Mouse (Mus musculus): ENCODE results near the gene Gm13088. TPM values are rescaled to one million over a fixed set of nuclear protein-coding genes. Genes with fewer than 3 reads are reported as not detected.
"Not testable (repeated sequence)": the region's sequence is repeated elsewhere in the genome, so short reads cannot be mapped to it uniquely, and the experiment has no call there.

Gene Gm13088
- total RNA-seq (2021) = not detected
- long read RNA-seq, experiment 1 = 0 reads
- long read RNA-seq, experiment 2 = 0 reads

DNA sequence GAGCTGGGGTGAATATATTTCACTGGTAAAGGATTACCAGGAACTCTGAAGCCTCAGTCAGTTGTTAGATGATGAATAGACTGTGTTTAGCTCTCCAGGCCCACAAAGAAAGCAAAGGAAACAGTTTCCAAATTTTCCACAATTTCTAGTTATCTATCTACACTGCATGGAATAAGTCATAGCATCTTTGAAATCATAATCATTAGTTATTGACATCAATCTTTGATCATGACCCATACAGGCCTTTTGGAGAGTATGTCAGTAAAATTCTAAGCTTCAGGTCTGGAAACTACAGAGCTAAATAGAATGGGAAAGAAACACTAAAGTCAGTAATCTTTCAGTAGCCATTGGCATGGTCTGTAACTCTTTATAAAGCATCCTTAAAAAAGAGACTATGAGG, at the start of gene Gm13088:
Gene Gm13088 (minus strand): TSS at position 101 of the 400 bp plus-strand sequence.
- not testable (repeated sequence) for DNase-seq

DNA sequence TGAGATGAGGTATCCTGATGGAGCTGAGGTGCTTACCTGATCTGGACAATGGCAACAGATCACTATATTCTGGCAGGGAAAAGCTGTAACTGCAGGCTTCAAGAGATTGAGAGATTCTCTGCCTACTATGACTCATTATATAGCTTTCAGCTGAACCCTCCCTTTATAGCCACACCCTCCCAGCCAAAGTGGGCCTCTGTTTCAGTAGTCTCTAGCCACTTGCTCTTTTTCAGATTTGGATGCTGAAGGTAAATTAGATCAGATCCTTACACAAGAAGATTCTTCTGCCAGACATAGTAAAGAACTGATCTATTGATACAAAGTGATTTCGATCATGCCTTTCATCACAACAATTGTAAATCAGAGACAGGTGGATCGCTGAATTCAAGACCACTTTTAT, 45.6 kb upstream of the Gm13088 start, which contains the start of gene Gm13089:
Gene Gm13089 (minus strand): TSS at position 101 of the 400 bp plus-strand sequence.
- DNase-seq = no peak

DNA sequence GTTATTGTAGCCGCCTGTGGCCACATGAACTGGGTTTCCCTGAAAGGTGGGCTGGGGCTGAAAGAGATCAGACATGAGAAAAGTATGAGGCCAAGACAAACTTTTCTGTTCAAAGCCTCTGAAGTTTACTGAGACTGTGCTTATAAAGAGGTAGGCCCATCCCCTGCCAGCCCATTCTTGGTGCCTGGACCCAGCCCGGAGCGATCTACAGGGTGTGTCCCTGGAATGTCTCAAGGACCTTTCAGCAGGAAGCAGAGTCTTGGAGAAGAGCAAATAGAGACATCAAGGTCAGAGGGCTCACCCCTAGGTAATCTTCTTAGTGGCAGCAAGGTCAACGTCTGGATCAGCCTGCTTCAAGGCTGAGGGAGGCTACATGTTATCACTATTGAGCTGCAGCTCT, 38.9 kb downstream of the Gm13088 start:
- not testable (repeated sequence) for DNase-seq

DNA sequence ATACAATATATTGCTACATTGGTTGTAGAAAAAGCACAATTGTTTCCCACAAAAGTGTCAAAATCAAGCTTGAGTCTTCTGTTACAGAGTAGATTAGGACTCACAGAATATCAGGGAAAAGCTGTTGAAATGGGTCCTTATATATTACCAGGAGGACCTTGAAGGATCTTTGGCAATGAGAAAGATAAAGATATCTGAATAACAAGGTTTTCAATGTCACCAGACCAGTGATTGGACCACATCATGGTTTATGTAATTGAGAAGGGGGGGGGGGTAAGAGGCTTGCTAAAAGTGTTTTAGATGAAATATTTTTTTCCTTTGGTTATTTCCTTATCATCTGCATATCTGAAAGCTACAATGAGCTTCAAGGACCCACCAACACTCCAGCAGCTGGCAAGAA, 42.3 kb downstream of the Gm13088 start, which contains the start of gene Gm13083:
Gene Gm13083 (plus strand): TSS at position 301 of the 400 bp plus-strand sequence.
- DNase-seq = not testable (repeated sequence)

DNA sequence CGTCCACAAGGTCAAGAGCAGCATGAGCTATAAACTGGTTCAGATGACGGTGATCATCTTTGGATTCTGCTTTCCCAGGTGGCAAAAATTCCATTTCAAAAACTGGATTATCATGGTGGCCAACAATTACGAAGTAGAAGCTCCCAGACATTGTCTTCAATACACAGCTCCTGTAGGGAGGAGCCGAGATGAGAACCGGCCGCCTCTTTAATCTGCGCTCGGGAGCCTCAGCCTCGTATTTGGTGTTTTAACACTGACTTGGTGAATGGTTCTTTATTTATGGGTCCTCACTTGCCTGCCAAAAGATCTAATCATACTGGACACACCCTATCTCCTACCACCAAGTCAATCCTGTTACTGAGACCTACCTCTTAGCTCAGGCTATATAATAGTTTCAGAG, 45.1 kb downstream of the Gm13088 start:
- DNase-seq = not testable (repeated sequence)

Other genes starting within 250 kb of the Gm13088 start
- gene Pramef8, start 244.8 kb downstream of the Gm13088 start, total RNA-seq (2021) = 10 to 100 TPM; 10.8 to 11.7 TPM
- not detected for gene Oog4, start 206.9 kb downstream of the Gm13088 start, total RNA-seq (2021)
- gene Gm13043, start 145.9 kb downstream of the Gm13088 start, total RNA-seq (2021) = not detected
- not detected for gene Gm13040, start 121.3 kb downstream of the Gm13088 start, total RNA-seq (2021)
- not detected for gene BC080695, start 105.5 kb downstream of the Gm13088 start, total RNA-seq (2021)
- not detected for gene Gm13057, start 105.5 kb downstream of the Gm13088 start, total RNA-seq (2021)
- gene Gm13083, start 42.2 kb downstream of the Gm13088 start, total RNA-seq (2021) = not detected
- not detected for gene Gm13089, start 45.5 kb upstream of the Gm13088 start, total RNA-seq (2021)
- gene Gm13078, start 62.2 kb upstream of the Gm13088 start, total RNA-seq (2021) = not detected
- gene Gm13023, start 132.1 kb upstream of the Gm13088 start, total RNA-seq (2021) = not detected
- gene Gm13084, start 158.8 kb upstream of the Gm13088 start, total RNA-seq (2021) = not detected
- gene Gm13103, start 189.3 kb upstream of the Gm13088 start, total RNA-seq (2021) = not detected
- not detected for gene Pramef6, start 243.1 kb upstream of the Gm13088 start, total RNA-seq (2021)